Mouse (Mus musculus): Measurements from ENCODE around the gene Alcam.

The Alcam gene

DNA sequence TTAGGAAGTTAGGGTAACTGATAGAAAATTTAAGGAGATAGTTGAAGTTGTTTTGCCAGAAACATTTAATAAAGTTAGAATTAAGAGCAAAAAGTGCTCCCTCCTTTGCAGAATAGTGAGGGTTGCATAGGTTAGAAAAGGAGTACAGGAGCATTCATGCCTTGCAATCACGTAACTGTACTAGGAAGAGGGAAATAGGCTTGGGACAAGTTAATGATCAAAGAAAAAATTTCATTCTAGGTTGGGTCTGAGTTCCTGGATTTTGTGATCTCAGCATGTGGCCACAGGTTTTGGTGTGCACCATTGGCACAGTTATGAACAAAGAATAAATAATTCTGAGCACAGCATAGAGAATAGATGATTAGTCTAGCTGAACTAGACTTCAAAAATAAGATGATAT, 192.1 kb downstream of the Alcam start:
- no peak for DNase-seq (ENCODE audit: extremely low read depth, low read depth)

DNA sequence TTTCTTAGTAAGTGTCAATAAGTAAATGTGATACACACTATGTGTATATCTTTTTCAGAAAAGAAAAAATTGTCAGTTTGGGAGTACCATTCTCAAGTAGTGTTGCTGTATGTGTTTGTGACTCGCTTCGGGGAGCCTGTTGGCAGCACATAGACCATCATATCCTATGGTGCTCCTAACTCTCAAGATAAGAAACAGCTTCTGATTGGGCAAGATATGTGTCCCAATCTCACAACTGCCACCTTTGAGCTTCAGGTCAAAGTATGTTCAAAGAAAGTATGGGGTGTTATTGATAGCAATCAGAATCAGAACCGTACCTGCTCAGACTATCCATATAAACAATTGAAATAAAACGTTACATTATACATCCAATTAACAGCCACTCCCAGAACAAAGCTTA, 202.9 kb downstream of the Alcam start:
- no peak for DNase-seq (ENCODE audit: extremely low read depth, low read depth)

DNA sequence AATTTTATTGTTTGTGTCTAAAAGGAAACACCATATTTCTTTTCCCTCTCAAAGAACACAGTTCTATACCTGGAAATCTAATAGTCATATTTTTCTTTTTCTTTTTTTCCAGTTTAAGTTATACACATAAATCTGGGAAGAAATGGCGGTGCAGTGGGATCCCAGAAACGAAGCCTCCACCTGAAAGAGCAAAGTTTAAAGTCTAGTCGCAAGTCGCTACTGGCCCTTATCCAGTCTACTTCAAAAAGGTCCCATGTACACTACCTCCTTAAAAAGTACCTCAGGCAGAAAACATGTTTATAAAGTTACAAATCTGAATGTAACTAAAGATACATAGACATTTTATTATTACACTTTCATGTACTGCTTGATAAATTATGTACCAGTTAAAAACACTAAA, 203.7 kb downstream of the Alcam start:
- no peak for DNase-seq (ENCODE audit: extremely low read depth, low read depth)

DNA sequence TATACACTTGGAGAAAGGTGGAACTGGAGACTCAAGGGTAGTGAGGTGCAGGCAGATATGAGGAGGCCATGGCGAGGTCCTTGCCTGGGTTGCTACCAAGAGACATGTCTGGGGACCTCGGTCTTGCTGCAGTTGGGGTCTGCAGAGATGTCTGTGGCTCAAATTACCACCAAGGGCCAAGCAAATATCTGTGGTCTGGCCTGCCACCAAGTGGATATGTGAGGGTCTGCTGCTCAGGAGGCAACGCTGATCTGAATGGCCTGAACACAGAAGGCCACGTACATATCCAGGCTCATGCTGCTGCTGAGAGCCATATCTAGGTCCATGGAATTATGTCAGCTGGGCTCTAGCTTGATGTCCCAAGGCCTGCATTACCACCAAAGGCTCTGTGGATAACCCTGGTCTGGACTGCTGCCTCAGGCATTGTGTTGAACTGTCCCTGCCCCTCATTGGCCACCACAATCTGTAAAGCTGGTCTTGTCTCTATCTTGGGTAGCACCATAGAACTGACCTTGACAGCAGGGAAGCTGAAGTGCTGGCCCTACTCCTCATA, 210.4 kb downstream of the Alcam start:
- no peak for DNase-seq (ENCODE audit: extremely low read depth, low read depth)

DNA sequence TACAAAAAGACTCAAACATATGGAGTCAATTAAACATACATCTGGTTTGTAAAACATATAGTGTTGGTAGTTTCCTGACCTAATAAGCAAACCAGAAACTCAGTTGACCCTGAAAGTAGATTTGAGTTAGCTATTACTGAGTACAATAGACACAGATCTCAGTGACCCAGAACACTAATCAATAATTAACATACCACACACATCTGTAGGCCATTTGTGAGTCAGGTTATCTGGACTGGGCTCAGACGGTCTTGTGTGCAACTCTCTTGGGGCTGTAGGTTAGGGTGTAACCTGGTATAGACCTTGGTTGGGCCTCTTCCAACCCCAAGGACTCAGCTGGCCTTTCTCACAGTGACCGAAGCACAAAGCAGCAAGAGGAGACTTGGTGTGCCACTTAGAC, 211.7 kb downstream of the Alcam start:
- DNase-seq (ENCODE audit: extremely low read depth, low read depth), result no peak

DNA sequence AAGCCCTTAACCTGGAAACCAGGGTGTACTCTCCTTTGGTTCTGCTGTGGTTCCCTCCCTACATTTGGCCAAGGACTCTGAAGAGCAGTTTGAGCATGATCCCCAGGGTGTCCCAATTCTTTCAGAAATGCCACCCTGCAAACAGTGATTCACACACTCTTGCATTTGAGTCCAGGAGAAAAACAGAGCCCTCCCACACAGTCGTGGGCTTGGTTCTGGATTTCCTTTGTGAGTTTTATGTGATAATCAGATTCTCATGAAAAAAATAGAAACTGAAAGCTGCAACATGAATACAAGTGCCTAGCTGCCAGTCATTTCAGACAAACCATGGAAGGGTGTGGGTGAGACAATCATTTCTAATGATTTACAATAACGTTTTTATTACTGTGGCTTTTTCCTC, 223.9 kb downstream of the Alcam start:
- DNase-seq (ENCODE audit: extremely low read depth, low read depth), result no peak

DNA sequence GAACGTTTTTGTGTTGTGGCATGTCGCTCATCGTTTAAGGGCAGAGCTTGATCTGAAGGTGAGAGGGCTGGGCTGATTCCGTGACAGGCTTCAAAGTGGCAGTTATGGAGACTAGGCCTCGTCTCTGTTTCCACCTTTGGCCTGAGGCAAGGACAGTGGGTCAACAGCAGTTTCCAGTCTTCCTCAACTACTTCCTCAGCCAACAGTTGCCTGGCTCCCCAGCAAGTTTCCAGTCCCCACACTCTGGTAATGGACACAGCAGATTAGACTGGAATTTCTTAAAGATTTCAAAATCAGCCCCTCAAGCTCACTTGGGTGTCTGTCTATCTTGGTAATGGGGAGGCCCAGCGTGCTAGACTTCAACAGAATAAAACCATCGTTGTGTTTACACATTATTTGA, 224.4 kb downstream of the Alcam start:
- DNase-seq (ENCODE audit: extremely low read depth, low read depth), result no peak

DNA sequence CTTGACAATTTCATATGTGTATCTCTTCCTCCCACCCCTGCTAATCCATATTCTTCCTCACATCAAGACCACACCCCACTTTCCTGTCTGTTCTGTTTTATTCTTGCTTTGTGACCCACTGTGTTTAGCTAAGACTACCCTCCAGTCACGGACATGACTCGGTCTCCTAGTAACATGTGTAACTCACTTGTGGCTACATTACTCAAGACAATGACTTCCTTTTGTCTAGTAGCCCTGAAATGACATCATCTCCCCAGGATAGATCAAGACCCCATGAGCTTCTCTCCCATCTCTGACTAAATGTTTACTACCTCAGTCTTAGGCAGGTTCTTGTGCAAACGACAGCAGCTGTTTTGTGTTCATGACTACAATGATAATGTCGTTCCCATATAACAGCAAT, 231.0 kb downstream of the Alcam start:
- DNase-seq (ENCODE audit: extremely low read depth, low read depth), result no peak

DNA sequence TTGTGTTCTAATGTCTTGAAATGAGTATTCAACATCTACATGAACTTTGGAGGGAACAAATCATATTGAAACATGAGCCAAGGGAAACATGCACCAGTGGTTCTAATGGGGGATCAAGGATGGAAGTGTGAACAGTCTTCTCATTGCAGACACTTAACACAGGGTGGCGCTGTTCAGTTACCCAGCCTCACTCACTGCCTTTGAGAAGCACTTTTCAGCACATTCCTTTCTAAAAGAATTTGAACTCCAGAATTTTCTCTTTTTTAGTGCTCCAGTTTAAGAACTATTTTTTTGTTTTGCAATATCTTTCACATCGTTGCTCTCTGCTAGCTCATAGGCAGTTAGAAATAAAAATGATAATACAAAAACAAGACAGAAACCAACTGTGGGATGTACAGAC, 234.8 kb downstream of the Alcam start:
- peak; percentile 23 for DNase-seq (ENCODE audit: extremely low read depth, low read depth)

DNA sequence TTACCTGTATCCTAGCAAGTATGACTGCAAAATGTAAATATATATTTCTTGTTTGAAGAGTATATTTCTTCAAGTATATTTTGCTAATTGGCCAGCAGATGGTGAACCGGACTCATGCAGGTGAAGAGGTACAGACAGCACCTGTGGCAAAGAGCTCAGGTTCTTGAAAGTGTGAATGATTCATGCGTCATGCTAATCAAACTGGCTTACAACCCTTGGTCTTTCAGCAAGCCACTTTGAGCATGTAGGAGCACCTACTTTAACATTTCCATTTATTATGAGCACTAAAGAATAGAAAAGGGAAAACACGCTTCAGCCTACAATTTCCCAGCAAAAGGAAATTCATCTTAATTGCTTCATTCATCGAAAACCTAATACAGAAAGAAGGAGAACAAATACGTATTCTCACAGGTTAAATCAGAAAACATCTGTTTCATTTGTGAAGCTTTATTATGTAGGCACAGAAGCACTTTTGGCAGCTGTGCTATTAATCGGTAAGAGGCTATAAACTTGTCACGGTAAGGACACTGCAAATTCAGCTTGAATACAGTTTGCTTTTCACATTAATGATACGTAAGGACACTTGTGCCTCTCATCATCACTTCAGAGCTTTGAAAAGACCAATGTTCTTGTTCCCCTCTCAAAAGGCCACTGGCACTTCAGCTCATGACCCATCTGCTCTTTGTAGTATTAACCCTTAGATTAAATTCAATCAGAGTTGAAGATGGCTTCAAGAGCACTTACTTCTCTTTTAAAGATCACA, 242.8 kb downstream of the Alcam start:
- DNase-seq (ENCODE audit: extremely low read depth, low read depth), result no peak

DNA sequence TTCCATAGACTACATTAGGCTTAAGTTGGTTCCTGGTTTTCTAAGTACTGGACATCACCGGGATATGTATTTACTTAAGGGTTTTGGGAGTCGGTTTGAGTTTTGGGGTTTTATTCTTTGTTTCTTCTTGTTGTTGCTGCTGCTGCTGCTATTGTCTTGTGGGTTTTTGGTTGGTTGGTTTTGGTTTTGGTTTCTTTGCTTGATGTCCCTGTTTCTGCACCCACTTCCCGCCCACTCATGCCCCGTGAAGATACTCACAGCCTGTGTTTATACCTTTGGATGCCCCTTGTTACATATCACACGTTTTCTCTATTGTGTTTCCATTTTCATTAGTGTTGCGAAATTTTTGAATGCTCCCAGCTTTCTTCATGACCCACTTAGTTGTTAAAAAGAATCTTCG, 253.8 kb downstream of the Alcam start:
- no peak for DNase-seq (ENCODE audit: extremely low read depth, low read depth)
